Mouse (Mus musculus) myocyte (in vitro differentiated cells): Measurements from ENCODE around the gene Zfp654. TPM values are rescaled to one million over a fixed set of nuclear protein-coding genes. Genes with fewer than 3 reads are reported as not detected.

Experiments used
- H3K27me3 ChIP-seq: one replicate; pipeline ENCODE4 v1.6.1; 2011; ENCODE audit not compliant: control insufficient read depth, insufficient read depth, insufficient read length
- H3K36me3 ChIP-seq: one replicate; pipeline ENCODE4 v1.6.1; 2011; ENCODE audit not compliant: control insufficient read depth, insufficient read depth
- H3K4me2 ChIP-seq: one replicate; pipeline ENCODE4 v1.6.1; 2011; ENCODE audit warnings: low read depth, control low read depth
- H3K4me3 ChIP-seq: one replicate; pipeline ENCODE4 v1.5.1; 2011; ENCODE audit warnings: mild to moderate bottlenecking, control low read depth, moderate library complexity
- H3K79me2 ChIP-seq: one replicate; pipeline ENCODE4 v1.6.1; 2011; ENCODE audit not compliant: control insufficient read depth, insufficient read depth
- H3ac ChIP-seq: one replicate; pipeline ENCODE4 v1.6.1; 2011; ENCODE audit not compliant: control insufficient read depth, insufficient read length
- CEBPB ChIP-seq: IDR thresholded peaks from 2 replicates; pipeline ENCODE4 v1.6.1; 2011; ENCODE audit warnings: mild to moderate bottlenecking, moderate library complexity; ENCODE audit not compliant: poor library complexity, insufficient read depth, severe bottlenecking
- E2F4 ChIP-seq: IDR thresholded peaks from one replicate; pipeline ENCODE4 v1.6.1; 2011; ENCODE audit warnings: mild to moderate bottlenecking, control low read depth, moderate library complexity; ENCODE audit not compliant: insufficient read depth
- MAX ChIP-seq: IDR thresholded peaks from one replicate; pipeline ENCODE4 v1.6.1; 2011; ENCODE audit warnings: low read depth, mild to moderate bottlenecking, control low read depth
- MYOD1 ChIP-seq, 3 experiments: IDR thresholded peaks; one replicate each; pipeline ENCODE4 v1.6.1; 2011; ENCODE audit warnings: control low read depth in 2 of 3, low read depth in 2 of 3, mild to moderate bottlenecking in 2 of 3, moderate library complexity in 1 of 3; ENCODE audit not compliant: insufficient read length in 2 of 3, control insufficient read depth in 1 of 3
- MYOG ChIP-seq, 3 experiments: IDR thresholded peaks; one replicate each; pipeline ENCODE4 v1.6.1; 2011; ENCODE audit warnings: control low read depth in 2 of 3, low read depth in 2 of 3, mild to moderate bottlenecking in 2 of 3; ENCODE audit not compliant: insufficient read length in 2 of 3, control insufficient read depth in 1 of 3, insufficient read depth in 1 of 3
- POLR2A ChIP-seq: IDR thresholded peaks from one replicate; pipeline ENCODE4 v1.6.1; 2011; ENCODE audit warnings: low read depth, mild to moderate bottlenecking, control low read depth, moderate library complexity; ENCODE audit not compliant: insufficient read length
- POLR2AphosphoS2 ChIP-seq: IDR thresholded peaks from one replicate; pipeline ENCODE4 v1.6.1; 2011; ENCODE audit warnings: low read depth, control low read depth; ENCODE audit not compliant: insufficient read length
- REST ChIP-seq: IDR thresholded peaks from one replicate; pipeline ENCODE4 v1.6.1; 2011; ENCODE audit warnings: mild to moderate bottlenecking, control low read depth, moderate library complexity; ENCODE audit not compliant: insufficient read depth, insufficient read length
- SRF ChIP-seq: IDR thresholded peaks from one replicate; pipeline ENCODE4 v1.6.1; 2011; ENCODE audit warnings: low read depth; ENCODE audit not compliant: control insufficient read depth, insufficient read length
- TCF12 ChIP-seq: IDR thresholded peaks from one replicate; pipeline ENCODE4 v1.6.1; 2011; ENCODE audit warnings: mild to moderate bottlenecking, control low read depth; ENCODE audit not compliant: poor library complexity, insufficient read depth, severe bottlenecking
- TCF3 ChIP-seq: IDR thresholded peaks from one replicate; pipeline ENCODE4 v1.6.1; 2011; ENCODE audit warnings: low read depth, control low read depth; ENCODE audit not compliant: insufficient read length
- USF1 ChIP-seq: IDR thresholded peaks from one replicate; pipeline ENCODE4 v1.6.1; 2011; ENCODE audit warnings: low read depth, mild to moderate bottlenecking, control low read depth, moderate library complexity
- polyA plus RNA-seq: library from polyadenylated mRNA; unstranded; fragments of >200 nt; fragmentation: generic; extraction: Trizol; gene quantifications from one replicate; pipeline ENCODE4 v1.2.1, GENCODE M21; 2012; ENCODE audit warnings: missing spikeins

Zfp654 gene
- polyA plus RNA-seq, 1 experiment = 1.3 TPM

GRCm38 (mm10) chr16:64875822-64876221, 24.4 kb upstream of the Zfp654 start:
- Histone ChIP-seq H3K79me2 (no peaks in the 10 kb centered on the region), H3K4me3 (no peak overlapping the region), H3K27me3 (no peaks in the 10 kb centered on the region), H3ac (no peak overlapping the region), H3K36me3 (no peaks in the 10 kb centered on the region), H3K4me2 (no peak overlapping the region)
- TF ChIP-seq E2F4 (no peak), POLR2A (no peak)

- Histone ChIP-seq H3ac (no peak overlapping the region), H3K36me3 (no peaks in the 10 kb centered on the region), H3K4me3 (no peak overlapping the region), H3K79me2 (no peaks in the 10 kb centered on the region), H3K4me2 (no peak overlapping the region), H3K27me3 (no peaks in the 10 kb centered on the region)
- TF ChIP-seq E2F4 (no peak), MYOD1 (IDR thresholded peaks at IDR 0.05; ENCODE audit: control insufficient read depth in 1 of 3, insufficient read length in 2 of 3, low read depth in 2 of 3) (no peak), CEBPB (no peak), USF1 (no peak), POLR2A (no peak), SRF (no peak), REST (no peak), POLR2AphosphoS2 (no peak), MAX (no peak), TCF12 (no peak), MYOG (IDR thresholded peaks at IDR 0.05; ENCODE audit: control insufficient read depth in 1 of 3, insufficient read depth in 1 of 3, insufficient read length in 2 of 3, low read depth in 2 of 3) (no peak), TCF3 (no peak)
Observed at GRCm38 (mm10) chr16:64875384-64875783, 23.9 kb upstream of the Zfp654 start.

GRCm38 (mm10) chr16:64873416-64874305, 22.2 kb upstream of the Zfp654 start:
- H3K79me2 ChIP-seq = no peaks in the 10 kb centered on the region
- peak overlapping the region; percentile 55 for H3K4me3 ChIP-seq
- H3ac ChIP-seq = peak overlapping the region; percentile 57
- TF ChIP-seq POLR2AphosphoS2 (peak; percentile 21), TCF3 (no peak), MAX (no peak), POLR2A (peak; percentile 39)
- no peaks in the 10 kb centered on the region for H3K36me3 ChIP-seq
- no peaks in the 10 kb centered on the region for H3K27me3 ChIP-seq
- H3K4me2 ChIP-seq = peak overlapping the region; percentile 89

GRCm38 (mm10) chr16:64872841-64873240, 21.4 kb upstream of the Zfp654 start:
- TF ChIP-seq MYOD1 (IDR thresholded peaks at IDR 0.05; ENCODE audit: control insufficient read depth in 1 of 3, insufficient read length in 2 of 3, low read depth in 2 of 3) = no peak
- no peak for TF ChIP-seq TCF12
- TF ChIP-seq CEBPB = no peak
- no peak for TF ChIP-seq POLR2A
- TF ChIP-seq MAX = no peak
- TF ChIP-seq USF1 = no peak
- TF ChIP-seq SRF = no peak
- TF ChIP-seq E2F4 = no peak
- H3K4me3 ChIP-seq = peak overlapping the region; percentile 55
- peak overlapping the region; percentile 57 for H3ac ChIP-seq
- no peaks in the 10 kb centered on the region for H3K36me3 ChIP-seq
- no peaks in the 10 kb centered on the region for H3K79me2 ChIP-seq
- no peaks in the 10 kb centered on the region for H3K27me3 ChIP-seq
- H3K4me2 ChIP-seq = peak overlapping the region; percentile 89

- peak overlapping the region; percentile 55 for H3K4me3 ChIP-seq
Observed at GRCm38 (mm10) chr16:64872296-64872695, 20.8 kb upstream of the Zfp654 start.

More at GRCm38 (mm10) chr16:64872296-64872695, 20.8 kb upstream of the Zfp654 start:
- no peak for TF ChIP-seq POLR2AphosphoS2
- TF ChIP-seq USF1 = no peak
- TF ChIP-seq CEBPB = no peak
- TF ChIP-seq MYOG (IDR thresholded peaks at IDR 0.05; ENCODE audit: control insufficient read depth in 1 of 3, insufficient read depth in 1 of 3, insufficient read length in 2 of 3, low read depth in 2 of 3) = no peak
- TF ChIP-seq POLR2A = no peak
- no peak for TF ChIP-seq TCF12
- no peak for TF ChIP-seq MAX
- no peak for TF ChIP-seq SRF
- TF ChIP-seq MYOD1 (IDR thresholded peaks at IDR 0.05; ENCODE audit: control insufficient read depth in 1 of 3, insufficient read length in 2 of 3, low read depth in 2 of 3) = no peak
- no peak for TF ChIP-seq E2F4
- Histone ChIP-seq H3K36me3 (no peaks in the 10 kb centered on the region), H3K79me2 (no peaks in the 10 kb centered on the region), H3K4me2 (no peak overlapping the region), H3K27me3 (no peaks in the 10 kb centered on the region), H3ac (no peak overlapping the region)
